Mouse (Mus musculus): ENCODE measurements around the gene Esx1. TPM values are rescaled to one million over a fixed set of nuclear protein-coding genes. Genes with fewer than 3 reads are reported as not detected.

The Esx1 gene
- polyA plus RNA-seq (2015; fragmentation: Nextera tagmentation; extraction: Ambion mirVana) = not detected in 2 replicates

DNA sequence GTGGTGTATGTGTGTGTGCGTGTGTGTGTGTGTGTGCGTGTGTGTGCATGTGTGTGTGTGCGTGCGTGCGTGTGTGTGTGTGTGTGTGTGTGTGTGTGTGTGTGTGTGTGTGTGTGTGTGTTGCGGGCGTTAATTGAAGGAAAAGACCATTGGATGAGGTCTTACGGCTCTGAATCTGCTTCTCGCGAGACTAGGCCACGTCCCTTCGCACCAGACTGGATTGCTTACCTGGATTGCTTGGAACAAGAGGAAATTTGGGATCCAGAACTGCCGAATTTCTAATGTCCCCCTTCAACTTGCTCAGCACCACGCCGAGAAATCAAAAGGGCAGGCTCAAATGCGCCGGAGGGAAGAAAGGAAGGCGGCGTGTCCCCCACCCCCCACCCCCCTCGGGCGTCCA, at the start of gene Esx1:
Gene Esx1, minus strand, starts transcription at position 366 of the 400 bp plus-strand sequence.

Other genes with a start within 250 kb of the Esx1 start
- gene H2bfm, start 194.8 kb downstream of the Esx1 start, polyA plus RNA-seq (2015; fragmentation: Nextera tagmentation; extraction: Ambion mirVana) = not detected in 2 replicates
- 12.8 and 13.7 TPM in 2 replicates for gene Tmsb15b2, start 146.6 kb downstream of the Esx1 start, polyA plus RNA-seq (2015; fragmentation: Nextera tagmentation; extraction: Ambion mirVana)
- gene Tmsb15l, start 145.2 kb downstream of the Esx1 start, polyA plus RNA-seq (2015; fragmentation: Nextera tagmentation; extraction: Ambion mirVana) = 1.4 and 1.5 TPM in 2 replicates
- 9.7 and 12.0 TPM in 2 replicates for gene Tmsb15b1, start 145.2 kb downstream of the Esx1 start, polyA plus RNA-seq (2015; fragmentation: Nextera tagmentation; extraction: Ambion mirVana)
- gene Zcchc18, start 128.9 kb downstream of the Esx1 start, polyA plus RNA-seq (2015; fragmentation: Nextera tagmentation; extraction: Ambion mirVana) = 0.33 and 0.34 TPM in 2 replicates
- gene Slc25a53, start 83.8 kb downstream of the Esx1 start, polyA plus RNA-seq (2015; fragmentation: Nextera tagmentation; extraction: Ambion mirVana) = 4.3 TPM in 2 replicates
- gene Fam199x, start 72.5 kb downstream of the Esx1 start, polyA plus RNA-seq (2015; fragmentation: Nextera tagmentation; extraction: Ambion mirVana) = 1.9 and 2.6 TPM in 2 replicates

All from skeletal muscle tissue, postnatal 0 days (tissue).